Mouse (Mus musculus): ENCODE data around the gene Noxa1. TPM values are rescaled to one million over a fixed set of nuclear protein-coding genes. Genes with fewer than 3 reads are reported as not detected.

The Noxa1 gene
- polyA plus RNA-seq, 1 experiment from 2014 or later, result not detected

DNA sequence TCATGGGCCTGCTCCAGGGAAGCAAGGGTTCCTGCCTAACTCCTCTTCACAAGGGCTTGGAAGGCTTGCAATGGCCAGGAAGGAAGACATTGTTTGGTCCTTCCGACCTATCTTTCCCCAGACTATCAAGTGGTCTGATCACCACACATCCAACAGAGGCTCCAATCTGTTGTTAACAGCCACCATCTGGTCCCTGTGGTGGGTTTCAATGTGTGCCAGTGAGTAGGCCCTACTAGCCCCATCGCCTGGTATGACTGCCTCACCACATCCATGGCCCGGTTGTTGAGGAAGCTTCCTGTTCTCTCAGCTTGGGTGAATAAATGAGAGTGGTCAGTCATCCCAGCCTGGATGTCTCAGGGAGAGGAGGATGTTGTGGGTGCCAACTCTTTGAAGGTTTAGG, 6.3 kb downstream of the Noxa1 start:
- ATAC-seq (ENCODE audit: low FRiP score), result no peak

DNA sequence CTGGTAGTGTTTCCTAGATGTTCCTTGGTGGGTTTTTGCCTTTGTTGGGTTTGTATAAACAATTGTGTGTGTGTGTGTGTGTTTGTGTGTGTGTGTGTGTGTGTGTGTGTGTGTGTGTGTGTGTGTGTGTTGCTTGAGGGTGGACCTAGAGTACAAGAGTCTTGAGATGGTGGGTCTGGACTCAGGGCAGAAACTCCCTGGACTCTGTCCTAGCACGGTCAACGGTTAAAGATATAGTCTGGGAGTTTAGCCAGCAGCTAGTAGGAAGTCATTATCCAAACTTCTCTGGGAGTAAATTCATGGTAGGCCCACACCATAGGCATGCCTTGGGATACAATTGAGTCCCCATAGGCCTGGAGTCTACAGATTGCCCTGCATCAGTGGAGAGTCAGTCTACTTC, 7.1 kb downstream of the Noxa1 start:
- Histone ChIP-seq H3K4me2 (no peak overlapping the region), H3K36me3 (replicated peaks) (no peaks in the 10 kb centered on the region), H3K9me3 (no peaks in the 10 kb centered on the region), H3K27ac (no peak overlapping the region), H3K4me3 (replicated peaks) (no peak overlapping the region), H3K9ac (no peak overlapping the region), H3K27me3 (peaks cover 3% of the 10 kb centered on the region; the same call in 1 of the 2 replicates), H3K4me1 (no peaks in the 10 kb centered on the region)
- 100% methylated on average over 2 of the region's 2 CpGs for WGBS
- ATAC-seq (ENCODE audit: low FRiP score), result no peak

More for the DNA sequence above, 6.3 kb downstream of the Noxa1 start:
- H3K36me3 ChIP-seq (replicated peaks), result no peaks in the 10 kb centered on the region
- H3K4me2 ChIP-seq, result no peak overlapping the region
- peaks cover 3% of the 10 kb centered on the region; the same call in 1 of the 2 replicates for H3K27me3 ChIP-seq
- no peak overlapping the region for H3K9ac ChIP-seq
- 82% methylated on average over 3 of the region's 3 CpGs for WGBS
- H3K27ac ChIP-seq, result no peak overlapping the region
- no peaks in the 10 kb centered on the region for H3K9me3 ChIP-seq
- no peak overlapping the region for H3K4me3 ChIP-seq (replicated peaks)
- no peaks in the 10 kb centered on the region for H3K4me1 ChIP-seq

- no peak overlapping the region for H3K9ac ChIP-seq
- H3K27ac ChIP-seq, result no peak overlapping the region
- no peak for ATAC-seq (ENCODE audit: low FRiP score)
- no peak overlapping the region for H3K4me3 ChIP-seq (replicated peaks)
- H3K4me1 ChIP-seq, result no peaks in the 10 kb centered on the region
- H3K27me3 ChIP-seq, result peaks cover 2% of the 10 kb centered on the region; the same call in 1 of the 2 replicates
- H3K36me3 ChIP-seq (replicated peaks), result no peaks in the 10 kb centered on the region
- WGBS, result 95% methylated on average over 5 of the region's 5 CpGs
- H3K9me3 ChIP-seq, result no peaks in the 10 kb centered on the region
- H3K4me2 ChIP-seq, result no peak overlapping the region
Observed at GRCm38 (mm10) chr2:25085571-25085970, 9.4 kb downstream of the Noxa1 start.

- no peaks in the 10 kb centered on the region for H3K36me3 ChIP-seq (replicated peaks)
- H3K27me3 ChIP-seq, result no peaks in the 10 kb centered on the region
- 83% methylated on average over 4 of the region's 4 CpGs for WGBS
- no peaks in the 10 kb centered on the region for H3K9me3 ChIP-seq
- no peak for ATAC-seq (ENCODE audit: low FRiP score)
- no peak overlapping the region for H3K4me2 ChIP-seq
- no peak overlapping the region for H3K9ac ChIP-seq
- H3K27ac ChIP-seq, result no peak overlapping the region
- H3K4me3 ChIP-seq (replicated peaks), result no peak overlapping the region
- H3K4me1 ChIP-seq, result no peaks in the 10 kb centered on the region
Observed at GRCm38 (mm10) chr2:25083697-25084096, 11.3 kb downstream of the Noxa1 start.

DNA sequence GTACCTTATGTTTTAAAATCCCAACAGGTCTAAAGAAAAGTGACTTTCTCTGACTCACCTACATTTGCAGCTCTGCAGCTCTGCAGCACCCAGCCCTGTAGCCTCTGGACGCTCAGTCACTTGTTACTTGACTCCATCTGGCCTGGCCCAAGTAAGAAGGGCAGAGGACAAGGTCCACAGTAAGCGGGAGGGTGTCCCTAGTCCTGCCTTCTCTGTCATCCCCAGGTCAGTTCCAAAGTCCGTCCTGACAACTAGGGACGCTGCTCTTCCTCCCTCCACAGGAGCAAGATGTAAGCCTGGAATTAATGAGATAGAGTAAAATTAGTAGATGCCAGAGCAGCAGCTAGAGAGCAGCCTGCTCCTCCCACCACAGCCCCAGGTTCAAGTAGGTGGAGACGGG, 14.9 kb downstream of the Noxa1 start, which contains the start of gene Entpd8:
Gene Entpd8 (plus strand): TSS at position 229 of the 400 bp plus-strand sequence.
- Histone ChIP-seq H3K27ac (no peak within 1 kb of the TSS), H3K4me1 (no peaks in the 10 kb centered on the region)

GRCm38 (mm10) chr2:25078967-25079366, 16.0 kb downstream of the Noxa1 start:
- WGBS, result 61% methylated on average over 1 of the region's 1 CpGs
- Histone ChIP-seq H3K27me3 (no peaks in the 10 kb centered on the region), H3K36me3 (replicated peaks) (no peaks in the 10 kb centered on the region), H3K9ac (no peak overlapping the region), H3K9me3 (no peaks in the 10 kb centered on the region), H3K4me3 (replicated peaks) (no peak overlapping the region), H3K4me1 (no peaks in the 10 kb centered on the region), H3K4me2 (no peak overlapping the region), H3K27ac (no peak overlapping the region)
- ATAC-seq (ENCODE audit: low FRiP score), result no peak

More for the DNA sequence above, 14.9 kb downstream of the Noxa1 start, which contains the start of gene Entpd8:
- Histone ChIP-seq H3K27me3 (no peaks in the 10 kb centered on the region), H3K4me2 (no peak within 1 kb of the TSS), H3K36me3 (replicated peaks) (no peaks in the 10 kb centered on the region), H3K9me3 (no peaks in the 10 kb centered on the region), H3K4me3 (replicated peaks) (no peak within 1 kb of the TSS), H3K9ac (no peak within 1 kb of the TSS)
- 76% methylated on average over 5 of the region's 5 CpGs for WGBS
- no peak for ATAC-seq (ENCODE audit: low FRiP score)

GRCm38 (mm10) chr2:25075506-25075905, 19.4 kb downstream of the Noxa1 start:
- no peaks in the 10 kb centered on the region for H3K9me3 ChIP-seq
- no peak overlapping the region for H3K27ac ChIP-seq
- H3K36me3 ChIP-seq (replicated peaks), result no peaks in the 10 kb centered on the region
- no peak for ATAC-seq (ENCODE audit: low FRiP score)
- no peak overlapping the region for H3K4me2 ChIP-seq
- no peaks in the 10 kb centered on the region for H3K4me1 ChIP-seq
- no peak overlapping the region for H3K9ac ChIP-seq
- WGBS, result 73% methylated on average over 4 of the region's 4 CpGs
- no peaks in the 10 kb centered on the region for H3K27me3 ChIP-seq
- no peak overlapping the region for H3K4me3 ChIP-seq (replicated peaks)

- Histone ChIP-seq H3K27me3 (no peaks in the 10 kb centered on the region), H3K4me2 (no peak overlapping the region), H3K9ac (no peak overlapping the region), H3K9me3 (no peaks in the 10 kb centered on the region), H3K36me3 (replicated peaks) (no peaks in the 10 kb centered on the region), H3K4me1 (no peaks in the 10 kb centered on the region), H3K27ac (no peak overlapping the region), H3K4me3 (replicated peaks) (no peak overlapping the region)
- no peak for ATAC-seq (ENCODE audit: low FRiP score)
- WGBS, result 90% methylated on average over 4 of the region's 4 CpGs
Observed at GRCm38 (mm10) chr2:25072398-25072797, 22.6 kb downstream of the Noxa1 start.

DNA sequence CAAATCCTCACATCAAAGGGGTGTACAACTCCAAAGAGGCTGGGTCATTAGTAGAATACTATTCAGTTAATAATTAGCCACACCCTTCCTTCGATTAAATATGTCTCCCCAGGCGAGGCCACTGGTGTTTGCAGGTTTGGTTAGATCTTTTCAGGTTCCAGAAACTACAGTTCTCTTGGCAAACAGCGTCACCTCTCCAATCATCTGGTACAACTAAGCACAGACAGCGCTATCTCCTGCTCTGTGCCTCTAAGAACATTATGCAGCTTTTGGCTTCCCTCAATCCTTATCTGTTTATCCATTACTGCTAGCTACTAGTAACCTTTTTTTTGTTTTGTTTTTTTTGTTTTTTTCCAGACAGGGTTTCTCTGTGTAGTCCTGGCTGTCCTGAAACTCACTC, 25.4 kb downstream of the Noxa1 start:
- WGBS, result 83% methylated on average over 4 of the region's 4 CpGs
- H3K4me3 ChIP-seq (replicated peaks), result no peak overlapping the region
- H3K36me3 ChIP-seq (replicated peaks), result no peaks in the 10 kb centered on the region
- no peaks in the 10 kb centered on the region for H3K9me3 ChIP-seq
- ATAC-seq (ENCODE audit: low FRiP score), result no peak
- H3K27me3 ChIP-seq, result no peaks in the 10 kb centered on the region
- no peak overlapping the region for H3K4me2 ChIP-seq
- H3K9ac ChIP-seq, result no peak overlapping the region
- H3K4me1 ChIP-seq, result no peaks in the 10 kb centered on the region
- H3K27ac ChIP-seq, result no peak overlapping the region

GRCm38 (mm10) chr2:25066552-25066951, 28.4 kb downstream of the Noxa1 start:
- Histone ChIP-seq H3K4me2 (no peak overlapping the region), H3K9ac (no peak overlapping the region), H3K9me3 (no peaks in the 10 kb centered on the region), H3K36me3 (replicated peaks) (peaks cover 17% of the 10 kb centered on the region), H3K4me1 (no peaks in the 10 kb centered on the region), H3K27ac (no peak overlapping the region), H3K27me3 (no peaks in the 10 kb centered on the region), H3K4me3 (replicated peaks) (no peak overlapping the region)
- ATAC-seq (ENCODE audit: low FRiP score), result no peak
- 76% methylated on average over 4 of the region's 4 CpGs for WGBS

DNA sequence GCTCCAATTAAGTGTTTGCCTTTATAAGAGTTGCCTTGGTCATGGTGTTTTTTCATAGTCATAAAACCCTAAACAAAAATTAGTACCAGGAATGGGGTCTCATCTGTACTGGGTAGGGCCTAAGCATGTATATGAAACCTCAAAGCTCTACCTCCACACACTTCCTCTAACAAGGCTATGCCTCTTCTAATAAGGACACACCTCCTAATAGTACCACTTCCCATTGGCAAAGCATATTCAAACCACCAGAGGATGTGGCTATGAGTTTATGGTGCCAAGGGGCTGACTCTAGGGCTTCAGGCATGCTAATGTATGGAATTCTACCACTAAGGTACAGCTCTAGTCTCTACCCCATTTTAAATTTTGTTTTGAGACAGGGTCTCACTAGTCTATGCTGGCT, 29.4 kb downstream of the Noxa1 start:
- H3K9me3 ChIP-seq, result no peaks in the 10 kb centered on the region
- H3K4me2 ChIP-seq, result no peak overlapping the region
- no peaks in the 10 kb centered on the region for H3K27me3 ChIP-seq
- H3K27ac ChIP-seq, result no peak overlapping the region
- no peak for ATAC-seq (ENCODE audit: low FRiP score)
- peaks cover 25% of the 10 kb centered on the region for H3K36me3 ChIP-seq (replicated peaks)
- no peak overlapping the region for H3K9ac ChIP-seq
- no peak overlapping the region for H3K4me3 ChIP-seq (replicated peaks)
- H3K4me1 ChIP-seq, result no peaks in the 10 kb centered on the region

DNA sequence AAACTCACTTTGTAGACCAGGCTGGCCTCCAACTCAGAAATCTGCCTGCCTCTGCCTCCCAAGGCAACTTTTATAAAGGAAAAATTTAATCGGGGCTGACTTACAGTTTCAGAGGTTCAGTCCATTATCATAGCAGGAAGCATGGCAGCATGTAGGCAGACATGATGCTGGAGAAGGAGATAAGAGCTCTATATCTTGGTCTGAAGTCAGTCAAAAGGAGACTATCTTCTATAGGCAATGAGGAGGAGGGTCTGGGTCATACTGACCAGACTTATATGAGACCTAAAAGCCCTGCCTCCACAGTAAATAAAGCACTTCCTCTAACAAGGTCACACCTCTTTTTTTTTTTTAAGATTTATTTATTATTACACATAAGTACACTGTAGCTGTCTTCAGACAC, 30.7 kb downstream of the Noxa1 start:
- Histone ChIP-seq H3K4me2 (no peak overlapping the region), H3K27ac (no peak overlapping the region), H3K9me3 (no peaks in the 10 kb centered on the region), H3K27me3 (no peaks in the 10 kb centered on the region), H3K36me3 (replicated peaks) (peaks cover 38% of the 10 kb centered on the region), H3K4me3 (replicated peaks) (no peak overlapping the region), H3K4me1 (no peaks in the 10 kb centered on the region), H3K9ac (no peak overlapping the region)
- 90% methylated on average over 1 of the region's 1 CpGs for WGBS
- ATAC-seq (ENCODE audit: low FRiP score), result no peak

- H3K4me2 ChIP-seq, result no peak overlapping the region
- H3K9me3 ChIP-seq, result no peaks in the 10 kb centered on the region
- H3K9ac ChIP-seq, result no peak overlapping the region
- WGBS, result 89% methylated on average over 5 of the region's 5 CpGs
- no peak overlapping the region for H3K4me3 ChIP-seq (replicated peaks)
- no peaks in the 10 kb centered on the region for H3K4me1 ChIP-seq
- H3K36me3 ChIP-seq (replicated peaks), result peaks cover 45% of the 10 kb centered on the region
- H3K27ac ChIP-seq, result no peak overlapping the region
- H3K27me3 ChIP-seq, result no peaks in the 10 kb centered on the region
- no peak for ATAC-seq (ENCODE audit: low FRiP score)
Observed at GRCm38 (mm10) chr2:25063523-25063922, 31.4 kb downstream of the Noxa1 start.
